Mouse (Mus musculus) G1E (cell line): ENCODE measurements around the gene Bcas2. TPM values are rescaled to one million over a fixed set of nuclear protein-coding genes. Genes with fewer than 3 reads are reported as not detected.
"Not testable (repeated sequence)": the region's sequence is repeated elsewhere in the genome, so short reads cannot be mapped to it uniquely, and the experiment has no call there.

ENCODE experiments used
- ATAC-seq: 2 replicates; pipeline ENCODE4 v1.8.0; 2016; ENCODE audit warnings: mild to moderate bottlenecking; ENCODE audit not compliant: insufficient number of reproducible peaks, poor library complexity, low FRiP score, severe bottlenecking; ENCODE audit errors: extremely low read depth
- DNase-seq: peaks from one replicate; pipeline ENCODE4 v3.0.0; 2012; ENCODE audit warnings: low spot score
- H3K27me3 ChIP-seq: 2 replicates; pipeline ENCODE4 v1.6.1; 2012; ENCODE audit warnings: mild to moderate bottlenecking, low read length, inconsistent platforms; ENCODE audit not compliant: insufficient read depth
- H3K36me3 ChIP-seq: replicated peaks from 2 replicates; pipeline ENCODE3; 2012; ENCODE audit warnings: mild to moderate bottlenecking, inconsistent platforms
- H3K4me1 ChIP-seq: 2 replicates; pipeline ENCODE4 v1.6.1; 2012; ENCODE audit warnings: low read depth, low read length, inconsistent platforms, mixed read lengths; ENCODE audit not compliant: insufficient read depth
- H3K4me3 ChIP-seq: 2 replicates; pipeline ENCODE4 v1.5.1; 2012; ENCODE audit warnings: low read depth, mild to moderate bottlenecking, inconsistent platforms, low read length, moderate library complexity, mixed read lengths
- H3K9me3 ChIP-seq: replicated peaks from 2 replicates; pipeline ENCODE4 v1.6.1; 2012; ENCODE audit warnings: inconsistent platforms
- CTCF ChIP-seq: IDR thresholded peaks from 2 replicates; pipeline ENCODE4 v1.5.1; 2012; ENCODE audit warnings: low read depth, low read length, inconsistent platforms, mixed read lengths
- GATA1 ChIP-seq: IDR thresholded peaks from 2 replicates; pipeline ENCODE4 v1.6.1; 2012; ENCODE audit warnings: borderline replicate concordance, low read length, inconsistent platforms, mixed read lengths
- GATA2 ChIP-seq: IDR thresholded peaks from 2 replicates; pipeline ENCODE4 v1.6.1; 2012; ENCODE audit warnings: low read depth, low read length, inconsistent platforms, borderline replicate concordance
- POLR2AphosphoS5 ChIP-seq: IDR thresholded peaks from 2 replicates; pipeline ENCODE4 v1.6.1; 2012; ENCODE audit warnings: low read depth, low read length, inconsistent platforms; ENCODE audit not compliant: insufficient replicate concordance
- TAL1 ChIP-seq: conservative IDR thresholded peaks from 2 replicates; pipeline ENCODE4 v1.6.1; 2012; ENCODE audit warnings: low read depth, low read length, inconsistent platforms, mixed read lengths
- polyA plus RNA-seq: library from polyadenylated mRNA; stranded (reverse); fragments of >175 nt; gene quantifications from 2 replicates; pipeline ENCODE4 v1.2.3, GENCODE M21; 2012
- total RNA-seq, 2 experiments: library from RNA; stranded (forward) in 1 of 2; stranded (reverse) in 1 of 2; fragments of 200-1000 nt in 1 of 2; fragments of >200 nt in 1 of 2; fragmentation: Nextera tagmentation in 1 of 2; gene quantifications; 2 replicates each; pipeline ENCODE4 v1.2.3; 2014 to 2017

Bcas2 gene
- total and polyA plus RNA-seq, 3 experiments, result 110 to 292 (median 132) TPM

DNA sequence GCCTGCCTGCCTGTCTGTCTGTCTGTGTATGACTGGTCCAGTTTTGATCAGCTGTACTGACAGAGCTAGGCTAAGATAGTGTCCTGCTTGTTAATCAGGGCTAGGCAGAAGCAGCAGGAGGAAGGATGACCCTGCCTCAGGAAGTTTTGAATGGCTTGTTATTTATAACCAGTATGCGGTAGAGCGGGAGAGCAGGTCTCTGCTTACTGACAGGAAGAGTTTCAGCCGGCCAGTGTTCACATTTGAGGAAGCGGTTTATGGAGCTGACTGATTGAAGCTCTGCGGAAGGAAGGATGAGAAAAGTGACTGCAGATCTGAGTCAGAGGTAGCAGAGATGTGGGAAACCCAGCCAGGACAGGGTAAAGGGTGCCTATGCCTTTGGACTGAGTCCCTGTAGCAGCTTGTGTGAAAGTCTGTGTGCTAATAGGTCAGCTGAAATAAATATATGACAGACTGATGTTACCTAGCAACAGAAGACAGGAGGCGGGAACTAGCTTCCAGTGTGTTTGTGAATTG, 41.2 kb upstream of the Bcas2 start:
- peak; percentile 63 for ATAC-seq
- peaks cover 14% of the 10 kb centered on the region for H3K36me3 ChIP-seq
- H3K4me3 ChIP-seq, result no peak overlapping the region
- peaks cover 29% of the 10 kb centered on the region for H3K4me1 ChIP-seq
- no peak for TF ChIP-seq POLR2AphosphoS5
- no peak for TF ChIP-seq TAL1
- no peak for TF ChIP-seq GATA1
- no peak for TF ChIP-seq GATA2
- no peak for TF ChIP-seq CTCF
- peak; percentile 5 for DNase-seq
- no peaks in the 10 kb centered on the region for H3K9me3 ChIP-seq
- H3K27me3 ChIP-seq, result no peaks in the 10 kb centered on the region

GRCm38 (mm10) chr3:103133098-103133497, 38.4 kb upstream of the Bcas2 start:
- Histone ChIP-seq H3K4me1 (peaks cover 24% of the 10 kb centered on the region), H3K27me3 (no peaks in the 10 kb centered on the region), H3K36me3 (peaks cover 21% of the 10 kb centered on the region), H3K9me3 (no peaks in the 10 kb centered on the region), H3K4me3 (no peak overlapping the region)
- no peak for DNase-seq
- TF ChIP-seq GATA2 (no peak), POLR2AphosphoS5 (no peak), GATA1 (no peak), CTCF (no peak), TAL1 (no peak)
- no peak for ATAC-seq

- TF ChIP-seq GATA1 (no peak), POLR2AphosphoS5 (no peak), GATA2 (no peak)
- H3K4me1 ChIP-seq, result peaks cover 13% of the 10 kb centered on the region
- no peaks in the 10 kb centered on the region for H3K9me3 ChIP-seq
- ATAC-seq, result no peak
- H3K27me3 ChIP-seq, result no peaks in the 10 kb centered on the region
- no peak for DNase-seq
- no peak overlapping the region for H3K4me3 ChIP-seq
- peaks cover 23% of the 10 kb centered on the region for H3K36me3 ChIP-seq
These were observed 34.9 kb upstream of the Bcas2 start for GRCm38 (mm10) chr3:103136414-103137077.

- Histone ChIP-seq H3K4me3 (no peak overlapping the region), H3K4me1 (peaks cover 13% of the 10 kb centered on the region), H3K36me3 (peaks cover 14% of the 10 kb centered on the region)
These were observed 32.4 kb upstream of the Bcas2 start for GRCm38 (mm10) chr3:103139047-103139446.

GRCm38 (mm10) chr3:103140095-103140838, 31.2 kb upstream of the Bcas2 start:
- DNase-seq, result peak; percentile 12
- Histone ChIP-seq H3K4me1 (peaks cover 13% of the 10 kb centered on the region), H3K4me3 (peak overlapping the region; percentile 8; the same call in 1 of the 2 replicates), H3K36me3 (peaks cover 14% of the 10 kb centered on the region)
- H3K27me3 ChIP-seq, H3K9me3 ChIP-seq: not testable (repeated sequence)
- peak; percentile 63 for ATAC-seq

More at GRCm38 (mm10) chr3:103139047-103139446, 32.4 kb upstream of the Bcas2 start:
- ATAC-seq, result no peak
- no peaks in the 10 kb centered on the region for H3K9me3 ChIP-seq
- DNase-seq, result no peak
- no peaks in the 10 kb centered on the region for H3K27me3 ChIP-seq
- TF ChIP-seq TAL1, result no peak
- TF ChIP-seq CTCF, result no peak
- no peak for TF ChIP-seq GATA1
- no peak for TF ChIP-seq GATA2
- no peak for TF ChIP-seq POLR2AphosphoS5

DNA sequence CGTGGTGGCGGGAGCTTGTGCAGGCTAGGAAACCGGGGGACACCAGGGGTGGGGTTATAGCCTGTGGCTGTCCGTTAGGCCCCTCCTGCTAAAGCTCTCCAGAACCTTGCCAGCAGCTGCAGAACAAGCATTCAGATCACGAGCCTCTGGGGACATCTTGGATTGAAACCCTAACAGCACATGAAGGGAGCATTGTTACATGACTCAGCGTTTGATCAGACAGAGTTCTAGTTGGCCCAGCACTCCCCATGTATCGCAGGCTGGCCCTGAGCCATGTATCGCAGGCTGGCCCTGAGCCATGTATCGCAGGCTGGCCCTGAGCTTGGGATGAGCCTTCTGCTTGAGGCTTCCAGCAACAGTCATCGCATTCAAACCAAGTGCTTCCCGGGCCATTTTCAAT, 30.2 kb upstream of the Bcas2 start:
- no peak for TF ChIP-seq GATA2
- no peak for TF ChIP-seq CTCF
- no peak for TF ChIP-seq TAL1
- TF ChIP-seq POLR2AphosphoS5, result no peak
- TF ChIP-seq GATA1, result no peak
- ATAC-seq (no peak), DNase-seq (no peak)
- Histone ChIP-seq H3K9me3 (no peaks in the 10 kb centered on the region), H3K4me3 (no peak overlapping the region), H3K36me3 (peaks cover 17% of the 10 kb centered on the region), H3K4me1 (peaks cover 13% of the 10 kb centered on the region), H3K27me3 (no peaks in the 10 kb centered on the region)

DNA sequence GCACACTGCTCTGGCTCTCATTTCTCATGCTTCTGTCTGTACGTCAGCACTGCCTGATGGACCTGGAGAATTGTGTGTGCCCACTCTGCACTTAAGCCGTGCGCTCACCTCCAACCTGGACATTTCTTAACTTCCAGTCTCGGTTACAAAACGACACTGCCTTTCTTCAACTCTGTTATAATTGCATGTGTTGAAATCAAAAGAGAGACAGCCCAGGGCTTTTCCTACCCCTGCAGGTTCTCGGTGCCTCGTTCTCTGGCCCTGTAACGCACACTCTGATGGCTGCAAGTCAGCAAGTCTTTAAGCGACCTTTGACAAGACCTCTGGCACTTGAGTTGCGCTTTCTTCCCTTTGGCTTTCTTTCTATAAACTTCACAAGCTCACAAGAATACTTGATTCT, 29.1 kb upstream of the Bcas2 start:
- peaks cover 19% of the 10 kb centered on the region for H3K36me3 ChIP-seq

More for the DNA sequence above, 29.1 kb upstream of the Bcas2 start:
- no peak for ATAC-seq
- H3K4me3 ChIP-seq, result no peak overlapping the region
- peaks cover 13% of the 10 kb centered on the region for H3K4me1 ChIP-seq
- no peak for DNase-seq
- no peaks in the 10 kb centered on the region for H3K27me3 ChIP-seq
- no peaks in the 10 kb centered on the region for H3K9me3 ChIP-seq
- TF ChIP-seq CTCF, result no peak
